Mouse (Mus musculus) myocyte (in vitro differentiated cells): ENCODE results near the gene Tbc1d5. TPM values are rescaled to one million over a fixed set of nuclear protein-coding genes. Genes with fewer than 3 reads are reported as not detected.

Experiments
- H3K27me3 ChIP-seq: one replicate; pipeline ENCODE4 v1.6.1; 2011; ENCODE audit not compliant: control insufficient read depth, insufficient read depth, insufficient read length
- H3K36me3 ChIP-seq: one replicate; pipeline ENCODE4 v1.6.1; 2011; ENCODE audit not compliant: control insufficient read depth, insufficient read depth
- H3K4me2 ChIP-seq: one replicate; pipeline ENCODE4 v1.6.1; 2011; ENCODE audit warnings: low read depth, control low read depth
- H3K4me3 ChIP-seq: one replicate; pipeline ENCODE4 v1.5.1; 2011; ENCODE audit warnings: mild to moderate bottlenecking, control low read depth, moderate library complexity
- H3K79me2 ChIP-seq: one replicate; pipeline ENCODE4 v1.6.1; 2011; ENCODE audit not compliant: control insufficient read depth, insufficient read depth
- H3ac ChIP-seq: one replicate; pipeline ENCODE4 v1.6.1; 2011; ENCODE audit not compliant: control insufficient read depth, insufficient read length
- CEBPB ChIP-seq: IDR thresholded peaks from 2 replicates; pipeline ENCODE4 v1.6.1; 2011; ENCODE audit warnings: mild to moderate bottlenecking, moderate library complexity; ENCODE audit not compliant: poor library complexity, insufficient read depth, severe bottlenecking
- E2F4 ChIP-seq: IDR thresholded peaks from one replicate; pipeline ENCODE4 v1.6.1; 2011; ENCODE audit warnings: mild to moderate bottlenecking, control low read depth, moderate library complexity; ENCODE audit not compliant: insufficient read depth
- MAX ChIP-seq: IDR thresholded peaks from one replicate; pipeline ENCODE4 v1.6.1; 2011; ENCODE audit warnings: low read depth, mild to moderate bottlenecking, control low read depth
- MYOD1 ChIP-seq, 3 experiments: IDR thresholded peaks; one replicate each; pipeline ENCODE4 v1.6.1; 2011; ENCODE audit warnings: control low read depth in 2 of 3, low read depth in 2 of 3, mild to moderate bottlenecking in 2 of 3, moderate library complexity in 1 of 3; ENCODE audit not compliant: insufficient read length in 2 of 3, control insufficient read depth in 1 of 3
- MYOG ChIP-seq, 3 experiments: IDR thresholded peaks; one replicate each; pipeline ENCODE4 v1.6.1; 2011; ENCODE audit warnings: control low read depth in 2 of 3, low read depth in 2 of 3, mild to moderate bottlenecking in 2 of 3; ENCODE audit not compliant: insufficient read length in 2 of 3, control insufficient read depth in 1 of 3, insufficient read depth in 1 of 3
- POLR2A ChIP-seq: IDR thresholded peaks from one replicate; pipeline ENCODE4 v1.6.1; 2011; ENCODE audit warnings: low read depth, mild to moderate bottlenecking, control low read depth, moderate library complexity; ENCODE audit not compliant: insufficient read length
- POLR2AphosphoS2 ChIP-seq: IDR thresholded peaks from one replicate; pipeline ENCODE4 v1.6.1; 2011; ENCODE audit warnings: low read depth, control low read depth; ENCODE audit not compliant: insufficient read length
- REST ChIP-seq: IDR thresholded peaks from one replicate; pipeline ENCODE4 v1.6.1; 2011; ENCODE audit warnings: mild to moderate bottlenecking, control low read depth, moderate library complexity; ENCODE audit not compliant: insufficient read depth, insufficient read length
- SRF ChIP-seq: IDR thresholded peaks from one replicate; pipeline ENCODE4 v1.6.1; 2011; ENCODE audit warnings: low read depth; ENCODE audit not compliant: control insufficient read depth, insufficient read length
- TCF12 ChIP-seq: IDR thresholded peaks from one replicate; pipeline ENCODE4 v1.6.1; 2011; ENCODE audit warnings: mild to moderate bottlenecking, control low read depth; ENCODE audit not compliant: poor library complexity, insufficient read depth, severe bottlenecking
- TCF3 ChIP-seq: IDR thresholded peaks from one replicate; pipeline ENCODE4 v1.6.1; 2011; ENCODE audit warnings: low read depth, control low read depth; ENCODE audit not compliant: insufficient read length
- USF1 ChIP-seq: IDR thresholded peaks from one replicate; pipeline ENCODE4 v1.6.1; 2011; ENCODE audit warnings: low read depth, mild to moderate bottlenecking, control low read depth, moderate library complexity
- polyA plus RNA-seq: library from polyadenylated mRNA; unstranded; fragments of >200 nt; fragmentation: generic; extraction: Trizol; gene quantifications from one replicate; pipeline ENCODE4 v1.2.1, GENCODE M21; 2012; ENCODE audit warnings: missing spikeins

The Tbc1d5 gene
- polyA plus RNA-seq, 1 experiment: 6.3 TPM

GRCm38 (mm10) chr17:50734781-50735180 lies 444.4 kb downstream of the Tbc1d5 start:
- TF ChIP-seq E2F4 (no peak), POLR2AphosphoS2 (no peak), POLR2A (no peak), MYOD1 (IDR thresholded peaks at IDR 0.05; ENCODE audit: control insufficient read depth in 1 of 3, insufficient read length in 2 of 3, low read depth in 2 of 3) (no peak), MAX (no peak), USF1 (no peak), SRF (no peak)
- no peak overlapping the region for H3K4me2 ChIP-seq
- no peaks in the 10 kb centered on the region for H3K27me3 ChIP-seq
- H3K36me3 ChIP-seq: no peaks in the 10 kb centered on the region
- H3ac ChIP-seq: no peak overlapping the region
- no peak overlapping the region for H3K4me3 ChIP-seq
- no peaks in the 10 kb centered on the region for H3K79me2 ChIP-seq

- H3ac ChIP-seq: no peak overlapping the region
- no peak overlapping the region for H3K4me3 ChIP-seq
- no peaks in the 10 kb centered on the region for H3K79me2 ChIP-seq
- H3K27me3 ChIP-seq: no peaks in the 10 kb centered on the region
- H3K4me2 ChIP-seq: no peak overlapping the region
- H3K36me3 ChIP-seq: no peaks in the 10 kb centered on the region
- TF ChIP-seq TCF3: no peak
- no peak for TF ChIP-seq MYOG (IDR thresholded peaks at IDR 0.05; ENCODE audit: control insufficient read depth in 1 of 3, insufficient read depth in 1 of 3, insufficient read length in 2 of 3, low read depth in 2 of 3)
- no peak for TF ChIP-seq USF1
- TF ChIP-seq MYOD1 (IDR thresholded peaks at IDR 0.05; ENCODE audit: control insufficient read depth in 1 of 3, insufficient read length in 2 of 3, low read depth in 2 of 3): no peak
- TF ChIP-seq POLR2AphosphoS2: no peak
- no peak for TF ChIP-seq REST
- TF ChIP-seq SRF: no peak
- no peak for TF ChIP-seq POLR2A
- no peak for TF ChIP-seq CEBPB
- TF ChIP-seq E2F4: no peak
- no peak for TF ChIP-seq TCF12
- TF ChIP-seq MAX: no peak
Observed at GRCm38 (mm10) chr17:50733390-50733789, 445.8 kb downstream of the Tbc1d5 start.

- no peak overlapping the region for H3K4me3 ChIP-seq
- no peaks in the 10 kb centered on the region for H3K36me3 ChIP-seq
- H3K27me3 ChIP-seq: no peaks in the 10 kb centered on the region
- TF ChIP-seq E2F4 (no peak), SRF (no peak), POLR2AphosphoS2 (no peak)
- no peak overlapping the region for H3K4me2 ChIP-seq
- no peak overlapping the region for H3ac ChIP-seq
- H3K79me2 ChIP-seq: no peaks in the 10 kb centered on the region
Observed at GRCm38 (mm10) chr17:50731876-50732275, 447.3 kb downstream of the Tbc1d5 start.

- Histone ChIP-seq H3K36me3 (no peaks in the 10 kb centered on the region), H3K4me2 (no peak overlapping the region), H3ac (no peak overlapping the region), H3K27me3 (no peaks in the 10 kb centered on the region), H3K4me3 (no peak overlapping the region), H3K79me2 (no peaks in the 10 kb centered on the region)
- TF ChIP-seq CEBPB (no peak), TCF12 (no peak), SRF (no peak), E2F4 (no peak), MYOG (IDR thresholded peaks at IDR 0.05; ENCODE audit: control insufficient read depth in 1 of 3, insufficient read depth in 1 of 3, insufficient read length in 2 of 3, low read depth in 2 of 3) (no peak), MYOD1 (IDR thresholded peaks at IDR 0.05; ENCODE audit: control insufficient read depth in 1 of 3, insufficient read length in 2 of 3, low read depth in 2 of 3) (no peak), MAX (no peak), POLR2A (no peak)
Observed at GRCm38 (mm10) chr17:50730896-50731295, 448.3 kb downstream of the Tbc1d5 start.

DNA sequence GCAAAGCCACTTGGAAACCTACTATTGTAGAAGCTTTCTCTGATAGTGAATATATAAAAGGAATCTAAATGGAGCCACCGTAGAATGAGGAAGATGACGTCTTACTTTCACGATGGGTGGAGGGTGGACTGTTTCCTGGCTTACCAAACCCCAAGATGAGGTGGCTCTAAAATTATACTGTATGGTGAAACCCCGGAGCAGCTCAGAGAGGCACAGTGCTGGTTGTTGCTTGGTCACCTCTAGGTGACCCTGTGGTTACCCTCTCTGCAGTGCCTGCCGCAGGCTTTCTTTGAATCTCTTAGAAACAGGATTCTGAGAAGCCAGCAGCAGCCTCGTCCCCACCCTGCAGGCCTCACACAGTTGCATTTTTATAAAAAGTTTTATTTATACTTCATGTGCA lies 449.6 kb downstream of the Tbc1d5 start:
- no peaks in the 10 kb centered on the region for H3K79me2 ChIP-seq

More for the DNA sequence above, 449.6 kb downstream of the Tbc1d5 start:
- Histone ChIP-seq H3K27me3 (no peaks in the 10 kb centered on the region), H3ac (no peak overlapping the region), H3K36me3 (no peaks in the 10 kb centered on the region), H3K4me3 (no peak overlapping the region), H3K4me2 (no peak overlapping the region)
- TF ChIP-seq TCF3: no peak
- TF ChIP-seq E2F4: no peak
- TF ChIP-seq REST: no peak
- no peak for TF ChIP-seq POLR2AphosphoS2
- TF ChIP-seq MAX: no peak
- no peak for TF ChIP-seq MYOG (IDR thresholded peaks at IDR 0.05; ENCODE audit: control insufficient read depth in 1 of 3, insufficient read depth in 1 of 3, insufficient read length in 2 of 3, low read depth in 2 of 3)
- TF ChIP-seq TCF12: no peak
- no peak for TF ChIP-seq USF1
- no peak for TF ChIP-seq SRF
